Mouse (Mus musculus): ENCODE results near the gene Cdkal1. TPM values are rescaled to one million over a fixed set of nuclear protein-coding genes. Genes with fewer than 3 reads are reported as not detected.

The Cdkal1 gene
- polyA plus RNA-seq, 1 experiment from 2014 or later, result 14.7 TPM

GRCm38 (mm10) chr13:29150120-29150519, 705.4 kb downstream of the Cdkal1 start:
- H3K27me3 ChIP-seq (ENCODE audit: control insufficient read depth, insufficient read depth, low read length), result no peaks in the 10 kb centered on the region
- peak; percentile 35; the same call in 1 of the 2 replicates for ATAC-seq (ENCODE audit: low FRiP score, low TSS enrichment)
- no peak overlapping the region for H3K4me3 ChIP-seq (ENCODE audit: low read depth, low read length)
- no peak overlapping the region for H3K9ac ChIP-seq (ENCODE audit: low read length)
- WGBS, result 60% methylated on average over 13 of the region's 13 CpGs
- H3K9me3 ChIP-seq (ENCODE audit: control insufficient read depth, low read length), result no peaks in the 10 kb centered on the region
- H3K27ac ChIP-seq (replicated peaks), result no peak overlapping the region
- DNase-seq (ENCODE audit: low spot score), result no peak
- H3K4me2 ChIP-seq (replicated peaks; ENCODE audit: low read depth), result no peak overlapping the region
- no peaks in the 10 kb centered on the region for H3K4me1 ChIP-seq (replicated peaks; ENCODE audit: control insufficient read depth, insufficient read depth)
- TF ChIP-seq CTCF (IDR thresholded peaks at IDR 0.05; ENCODE audit: low read depth) (no peak), EP300 (optimal IDR thresholded peaks at IDR 0.05) (no peak)
- no peaks in the 10 kb centered on the region for H3K36me3 ChIP-seq (ENCODE audit: control insufficient read depth, insufficient read depth, low read length)

- WGBS, result 82% methylated on average over 6 of the region's 6 CpGs
These were observed 706.1 kb downstream of the Cdkal1 start for GRCm38 (mm10) chr13:29149404-29149803.

GRCm38 (mm10) chr13:29148616-29149015, 706.9 kb downstream of the Cdkal1 start:
- H3K9ac ChIP-seq (ENCODE audit: low read length), result no peak overlapping the region
- no peaks in the 10 kb centered on the region for H3K9me3 ChIP-seq (ENCODE audit: control insufficient read depth, low read length)
- ATAC-seq (ENCODE audit: low FRiP score, low TSS enrichment) (no peak), DNase-seq (ENCODE audit: low spot score) (no peak)
- no peak overlapping the region for H3K4me3 ChIP-seq (ENCODE audit: low read depth, low read length)
- no peaks in the 10 kb centered on the region for H3K36me3 ChIP-seq (ENCODE audit: control insufficient read depth, insufficient read depth, low read length)
- 75% methylated on average over 9 of the region's 9 CpGs for WGBS
- TF ChIP-seq EP300 (optimal IDR thresholded peaks at IDR 0.05) (no peak), CTCF (IDR thresholded peaks at IDR 0.05; ENCODE audit: low read depth) (no peak)
- H3K4me1 ChIP-seq (replicated peaks; ENCODE audit: control insufficient read depth, insufficient read depth), result no peaks in the 10 kb centered on the region
- no peak overlapping the region for H3K27ac ChIP-seq (replicated peaks)
- no peaks in the 10 kb centered on the region for H3K27me3 ChIP-seq (ENCODE audit: control insufficient read depth, insufficient read depth, low read length)
- H3K4me2 ChIP-seq (replicated peaks; ENCODE audit: low read depth), result no peak overlapping the region

More at GRCm38 (mm10) chr13:29149404-29149803, 706.1 kb downstream of the Cdkal1 start:
- TF ChIP-seq CTCF (IDR thresholded peaks at IDR 0.05; ENCODE audit: low read depth), result no peak
- no peak for TF ChIP-seq EP300 (optimal IDR thresholded peaks at IDR 0.05)
- Histone ChIP-seq H3K36me3 (ENCODE audit: control insufficient read depth, insufficient read depth, low read length) (no peaks in the 10 kb centered on the region), H3K27me3 (ENCODE audit: control insufficient read depth, insufficient read depth, low read length) (no peaks in the 10 kb centered on the region), H3K9me3 (ENCODE audit: control insufficient read depth, low read length) (no peaks in the 10 kb centered on the region), H3K9ac (ENCODE audit: low read length) (no peak overlapping the region), H3K4me3 (ENCODE audit: low read depth, low read length) (no peak overlapping the region), H3K4me1 (replicated peaks; ENCODE audit: control insufficient read depth, insufficient read depth) (no peaks in the 10 kb centered on the region), H3K27ac (replicated peaks) (no peak overlapping the region), H3K4me2 (replicated peaks; ENCODE audit: low read depth) (no peak overlapping the region)
- ATAC-seq (ENCODE audit: low FRiP score, low TSS enrichment) (no peak), DNase-seq (ENCODE audit: low spot score) (no peak)

Other genes with a start within 250 kb of the Cdkal1 start
- 2.5 and 2.6 TPM in 2 replicates for gene E2f3, start 130.4 kb upstream of the Cdkal1 start, polyA plus RNA-seq (2015; fragmentation: Nextera tagmentation; extraction: Ambion mirVana)